Mouse (Mus musculus) small intestine, adult 2 months (tissue): ENCODE data around the gene Gm7030.
"Not testable (repeated sequence)": the region's sequence is repeated elsewhere in the genome, so short reads cannot be mapped to it uniquely, and the experiment has no call there.

Source experiments
- CTCF ChIP-seq: fragments of 200-500 bp; IDR thresholded peaks from 2 replicates; pipeline ENCODE4 v1.5.1; 2012; ENCODE audit warnings: low read depth, mild to moderate bottlenecking, control low read depth, inconsistent platforms, low read length, moderate library complexity, mixed read lengths; ENCODE audit not compliant: insufficient replicate concordance, insufficient read length; ENCODE audit errors: extremely low read depth
- POLR2A ChIP-seq: fragments of 200-500 bp; IDR thresholded peaks from 2 replicates; pipeline ENCODE4 v1.6.1; 2012; ENCODE audit warnings: low read depth, mild to moderate bottlenecking, control low read depth, inconsistent platforms, low read length, moderate library complexity

- not testable (repeated sequence) for TF ChIP-seq CTCF, POLR2A
Observed at GRCm38 (mm10) chr17:36085976-36086375, 43.2 kb downstream of the Gm7030 start.
